Mouse (Mus musculus): ENCODE results near the gene Padi2. TPM values are rescaled to one million over a fixed set of nuclear protein-coding genes. Genes with fewer than 3 reads are reported as not detected.
A peak's percentile ranks its signal among the peaks of the same experiment; 100 is the strongest.

The Padi2 gene
- 10 to 100 TPM; 25.4 to 44.6 (median 32.6) TPM for total RNA-seq (2022)

DNA sequence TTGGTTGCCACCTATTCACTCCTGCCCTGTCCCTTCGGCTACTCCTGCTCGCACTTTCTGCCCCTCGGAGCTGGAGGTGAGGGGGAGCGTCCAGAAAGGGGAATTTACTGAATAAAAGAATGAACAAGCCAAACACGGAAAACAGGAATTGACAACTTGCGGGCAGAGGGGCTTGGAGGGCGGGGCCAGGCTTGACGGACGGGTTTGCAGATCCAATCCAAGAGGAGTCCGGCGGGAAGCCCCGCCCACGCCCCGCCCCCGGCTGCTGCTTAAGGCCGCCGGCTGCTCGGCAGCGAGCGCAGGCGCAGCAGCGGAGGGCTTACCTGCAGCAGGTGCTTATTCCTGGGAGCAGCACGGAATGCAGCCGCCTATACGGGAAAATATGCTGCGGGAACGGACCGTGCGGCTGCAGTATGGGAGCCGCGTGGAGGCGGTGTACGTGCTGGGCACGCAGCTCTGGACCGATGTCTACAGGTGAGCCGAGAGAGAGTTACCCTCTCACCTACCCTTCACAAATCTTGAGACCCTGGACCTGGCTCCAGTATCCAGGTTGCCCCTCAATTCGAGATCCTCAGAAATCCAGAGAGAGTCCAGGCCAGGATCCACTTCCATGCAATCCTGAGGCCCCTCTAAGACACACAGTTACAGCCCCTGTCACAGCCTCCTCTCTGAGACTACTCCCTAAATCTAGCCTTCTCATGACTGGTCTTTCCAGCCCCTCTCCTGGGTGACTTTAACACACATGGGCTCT lies at the start of gene Padi2:
Gene Padi2 (plus strand): TSS at position 269 of the 751 bp plus-strand sequence.
- peak in 1 of 2 experiments; percentile 62 for DNase-seq (ENCODE audit: low spot score in 2 of 2)

DNA sequence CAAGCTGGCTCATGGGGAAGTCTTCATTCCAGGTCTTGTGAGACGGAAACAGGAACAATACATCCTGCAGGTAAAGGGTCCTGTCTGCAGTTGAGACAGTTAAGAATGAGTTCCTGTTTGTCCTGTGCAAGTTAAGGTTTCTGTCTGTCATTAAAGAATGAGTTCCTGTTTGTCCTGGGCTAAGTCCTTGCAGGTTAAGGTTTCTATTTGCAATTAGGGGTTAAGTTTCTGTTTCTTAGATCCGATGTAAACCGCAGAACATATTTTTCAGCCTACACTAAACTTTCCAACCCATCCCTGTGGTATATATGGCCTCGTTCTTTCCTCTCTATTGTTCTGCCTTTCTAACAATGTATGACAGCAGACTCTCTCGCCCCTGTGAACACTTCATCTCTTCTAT lies 49.1 kb upstream of the Padi2 start:
- no peak for DNase-seq (ENCODE audit: low spot score in 2 of 2)

DNA sequence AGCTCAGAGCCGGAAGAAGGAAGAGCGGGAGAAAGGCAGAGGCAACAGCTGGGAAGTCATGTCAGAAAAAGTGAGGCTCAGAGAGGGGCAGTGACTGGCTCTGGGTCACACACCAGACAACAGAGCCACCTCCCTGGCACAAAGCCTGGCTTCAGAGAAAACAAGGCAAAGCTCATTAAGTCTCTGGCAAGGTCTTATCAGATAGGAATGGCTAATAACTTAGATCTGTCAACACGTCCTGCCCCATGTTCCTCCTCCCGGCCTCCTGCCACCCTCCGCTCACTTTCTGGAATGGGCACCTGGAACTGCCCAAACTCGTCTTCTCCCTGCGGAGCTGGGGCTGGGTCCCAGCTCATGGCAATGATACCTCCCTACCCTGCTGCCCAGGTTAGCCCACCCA lies 48.3 kb upstream of the Padi2 start:
- no peak for DNase-seq (ENCODE audit: low spot score in 2 of 2)

DNA sequence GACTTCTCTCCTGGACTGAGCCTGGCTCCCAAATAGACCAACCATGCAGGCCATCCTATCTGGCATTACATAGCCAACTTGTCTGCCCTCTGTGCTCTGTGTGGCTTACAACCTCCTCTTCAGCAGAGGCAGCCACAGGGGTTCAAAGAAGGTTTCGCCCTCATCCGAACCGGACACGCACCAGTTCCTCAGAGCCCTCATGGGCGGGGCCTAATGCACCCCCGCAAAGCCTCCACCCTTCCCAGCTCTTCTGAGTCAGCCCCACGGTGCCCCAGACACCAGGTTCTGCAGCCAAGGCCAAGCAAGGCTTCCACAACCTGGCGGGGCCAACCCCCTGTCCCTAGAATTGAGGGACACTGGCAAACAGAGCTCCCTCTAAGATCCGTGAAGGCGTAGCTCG lies 46.9 kb upstream of the Padi2 start:
- no peak for DNase-seq (ENCODE audit: low spot score in 2 of 2)

DNA sequence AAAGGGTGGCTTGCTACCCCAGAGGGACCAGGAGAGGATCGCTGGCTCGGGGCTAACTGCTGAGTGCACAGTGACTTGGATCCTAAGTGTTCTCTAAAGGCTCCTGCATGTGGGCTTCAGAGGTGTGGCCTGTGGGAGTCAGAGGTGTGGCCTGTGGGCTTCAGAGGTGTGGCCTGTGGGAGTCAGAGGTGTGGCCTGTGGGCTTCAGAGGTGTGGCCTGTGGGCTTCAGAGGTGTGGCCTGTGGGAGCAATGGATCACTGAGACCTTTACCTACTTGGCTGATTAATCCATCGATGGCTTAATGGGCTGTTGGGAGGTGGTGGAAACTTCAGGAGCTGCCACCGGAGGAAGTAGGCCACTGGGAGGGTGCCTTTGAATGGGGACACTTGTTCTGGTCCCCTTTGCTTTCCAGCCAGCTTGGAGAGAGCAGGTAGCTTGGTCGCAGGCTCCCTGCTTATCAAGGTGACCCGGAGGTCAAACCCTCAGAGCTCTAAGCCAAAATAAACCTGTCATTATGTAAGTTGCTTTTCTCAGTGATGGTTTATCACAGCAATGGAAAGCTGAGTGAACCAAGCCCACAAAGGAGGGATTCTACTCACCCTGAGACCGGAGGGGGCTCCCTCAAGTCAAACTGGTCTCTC lies 45.9 kb upstream of the Padi2 start:
- no peak for DNase-seq (ENCODE audit: low spot score in 2 of 2)

DNA sequence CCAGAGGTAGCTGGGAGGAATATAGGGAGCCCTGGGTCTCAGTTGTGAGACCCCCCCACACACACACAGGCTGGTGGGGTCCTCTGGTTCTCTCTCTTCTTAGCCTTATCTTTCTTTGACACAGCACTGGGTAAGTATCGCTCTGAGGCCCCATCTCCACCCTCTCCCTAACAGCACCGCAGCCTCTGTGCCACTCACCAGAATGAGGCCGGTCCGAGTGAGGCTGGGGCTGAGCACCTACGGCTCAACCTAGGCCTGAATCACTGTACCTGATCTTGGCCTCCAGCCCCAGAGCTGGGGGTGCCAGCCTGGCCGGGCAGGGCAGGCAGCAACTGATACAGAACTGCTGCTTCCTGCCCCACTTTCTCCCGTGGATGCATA lies 45.4 kb upstream of the Padi2 start:
- DNase-seq (ENCODE audit: low spot score in 2 of 2) = no peak

DNA sequence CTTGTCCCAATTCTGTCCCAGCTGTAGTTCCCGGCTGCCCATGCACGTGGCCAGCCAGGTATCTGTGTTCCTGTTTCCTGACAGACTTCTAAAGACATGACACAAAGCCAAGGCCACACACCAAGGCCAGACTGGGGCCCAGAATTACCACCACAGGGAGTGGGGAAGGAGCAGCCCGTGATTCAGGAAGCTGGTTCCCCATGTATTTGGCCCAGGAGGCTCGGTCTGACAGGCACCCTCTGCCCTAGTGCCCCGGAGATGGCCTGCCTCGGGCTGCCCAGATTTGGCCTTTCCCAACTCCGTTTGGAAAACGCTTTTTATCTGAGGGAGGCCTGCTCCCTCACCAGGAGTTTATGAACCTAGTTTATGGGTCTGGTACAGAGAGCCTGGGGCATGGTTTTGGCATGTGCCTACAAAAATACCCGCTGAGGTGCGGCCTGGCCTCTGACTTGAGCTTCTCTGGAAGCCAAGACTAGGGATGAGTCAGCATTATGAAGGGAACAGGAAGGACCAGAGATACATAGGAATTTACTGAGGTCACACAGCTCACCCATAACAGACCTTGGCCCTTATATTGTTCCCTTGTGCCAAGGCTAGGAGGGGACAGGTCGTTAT lies 44.0 kb upstream of the Padi2 start:
- DNase-seq (ENCODE audit: low spot score in 2 of 2) = no peak

DNA sequence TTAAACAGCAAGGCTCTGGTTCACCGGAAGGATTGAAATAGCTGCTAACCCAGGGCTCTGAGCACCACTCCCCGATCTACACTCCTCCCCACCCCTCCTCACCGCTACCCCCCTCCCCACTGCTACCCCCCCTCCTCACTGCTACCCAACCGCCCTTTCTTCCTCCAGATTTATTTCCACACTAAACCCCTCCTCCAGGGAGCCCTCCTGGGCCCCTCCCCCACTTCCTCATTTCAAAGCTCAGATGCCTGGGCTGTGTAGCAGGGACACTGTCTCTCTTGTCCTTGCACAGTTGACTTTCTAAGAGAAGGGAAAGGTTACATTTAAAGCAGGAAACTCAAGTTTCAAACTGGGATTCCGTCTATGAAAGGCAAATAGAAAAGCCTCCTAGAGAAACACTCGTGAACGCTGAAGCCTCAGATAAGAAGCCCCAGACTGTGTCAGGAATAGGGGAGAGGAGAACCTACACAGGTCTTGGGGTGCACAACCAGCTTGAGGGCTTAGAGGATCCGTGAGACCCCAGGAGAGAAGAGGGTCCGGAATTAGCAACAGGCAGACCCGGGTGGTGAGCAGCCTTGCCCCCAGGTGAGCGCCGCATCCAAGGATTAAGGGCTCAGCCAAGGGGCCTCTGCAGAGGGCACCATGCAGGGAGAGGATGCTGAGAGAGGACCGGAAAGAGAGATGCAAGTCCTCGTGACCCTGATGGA lies 37.5 kb upstream of the Padi2 start:
- no peak for DNase-seq (ENCODE audit: low spot score in 2 of 2)

DNA sequence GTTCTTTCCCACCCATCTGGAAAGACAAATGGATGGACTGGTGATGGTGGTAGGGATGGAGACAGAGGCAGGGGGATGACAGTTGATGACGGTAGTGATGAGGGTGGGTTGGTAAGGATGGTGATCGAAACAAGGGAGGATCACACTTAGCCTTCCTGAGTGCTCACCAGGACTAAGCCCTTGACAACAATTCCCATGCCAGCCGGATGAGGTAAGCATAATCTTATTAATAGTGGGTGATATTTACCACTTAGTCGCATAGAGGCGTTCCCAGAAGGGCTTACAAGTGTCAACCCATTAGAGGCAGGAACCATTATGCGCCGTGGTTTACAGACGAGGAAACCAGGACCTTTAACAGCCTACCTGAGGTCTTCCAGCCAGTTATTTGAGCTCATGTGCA lies 36.2 kb upstream of the Padi2 start:
- DNase-seq (ENCODE audit: low spot score in 2 of 2) = no peak

DNA sequence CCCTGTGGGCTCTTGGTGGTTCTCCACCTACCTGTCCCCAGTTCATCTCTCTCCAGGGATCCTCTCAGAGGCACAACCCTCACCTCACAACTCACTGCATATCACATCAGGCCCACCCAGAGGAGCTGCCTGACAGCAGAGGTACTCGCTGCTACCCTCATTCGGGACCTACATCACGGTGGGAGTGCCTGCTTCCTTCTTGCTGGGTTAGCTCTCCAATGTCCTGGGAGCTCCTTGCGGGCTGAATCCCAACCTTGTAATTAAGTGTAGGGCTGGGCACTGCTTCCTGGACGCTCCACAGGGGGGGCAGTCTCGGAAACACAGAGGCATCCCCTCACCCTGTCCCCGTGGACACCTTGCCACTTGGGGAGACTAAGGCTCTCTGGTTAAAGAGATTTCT lies 35.3 kb upstream of the Padi2 start:
- no peak for DNase-seq (ENCODE audit: low spot score in 2 of 2)

DNA sequence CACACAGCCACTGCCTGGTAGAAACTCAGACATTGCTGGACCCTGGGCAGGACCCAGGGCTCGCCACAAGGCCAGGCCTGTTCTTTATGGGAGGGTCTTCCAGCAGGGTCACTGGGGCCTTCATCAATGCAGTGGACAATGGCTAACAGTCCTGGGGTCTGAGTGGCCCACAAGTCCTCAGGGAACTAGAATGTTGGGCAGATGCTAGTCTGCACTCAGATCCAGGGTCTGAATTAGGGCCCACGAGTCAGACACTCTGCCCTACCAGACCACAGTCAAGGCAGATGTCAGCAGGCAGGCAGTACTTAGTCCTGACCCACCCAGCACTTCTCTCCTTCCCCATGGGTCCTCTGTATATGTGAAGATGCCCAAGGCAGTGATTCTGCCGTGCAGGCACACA lies 34.8 kb upstream of the Padi2 start:
- DNase-seq (ENCODE audit: low spot score in 2 of 2) = no peak

DNA sequence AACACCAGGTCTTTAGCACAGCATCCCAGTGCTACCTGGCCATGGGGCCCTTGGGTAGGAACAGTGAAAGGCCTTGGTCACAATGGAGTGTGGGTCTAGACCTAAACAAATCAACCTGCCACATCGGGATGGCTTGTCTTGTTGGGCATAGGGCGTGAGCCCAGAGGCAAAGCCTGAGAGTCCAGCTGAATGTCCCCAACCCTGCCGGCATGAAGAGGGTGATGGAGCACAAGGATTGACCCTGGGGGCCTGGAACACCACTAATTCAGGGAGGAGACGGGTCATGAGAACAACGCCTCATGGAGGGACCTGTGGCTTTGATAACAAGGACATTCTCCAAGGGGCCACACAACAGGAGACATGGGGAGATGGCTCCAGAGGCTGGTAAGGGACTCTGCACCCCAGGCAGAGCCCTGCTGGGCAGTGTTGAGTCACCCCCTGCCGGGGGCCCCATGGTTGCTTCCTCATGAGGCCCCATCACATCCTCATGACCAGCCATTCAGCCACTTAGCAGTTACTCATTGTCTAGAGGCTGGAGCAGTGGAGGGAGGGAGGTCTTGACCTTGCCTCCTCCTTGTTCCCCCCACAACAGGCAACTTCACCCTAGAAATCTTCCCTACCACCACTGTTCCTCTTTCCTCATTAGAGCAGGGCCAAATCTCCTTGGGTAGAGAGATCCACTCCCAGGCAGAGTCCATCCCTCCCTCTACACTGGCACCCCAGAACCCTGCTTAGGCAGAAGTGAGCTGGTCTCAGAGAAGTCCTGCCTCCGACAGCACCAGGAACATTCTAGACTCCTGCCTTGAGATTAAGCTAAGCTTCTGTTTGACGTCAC lies 34.1 kb upstream of the Padi2 start:
- DNase-seq (ENCODE audit: low spot score in 2 of 2) = no peak

DNA sequence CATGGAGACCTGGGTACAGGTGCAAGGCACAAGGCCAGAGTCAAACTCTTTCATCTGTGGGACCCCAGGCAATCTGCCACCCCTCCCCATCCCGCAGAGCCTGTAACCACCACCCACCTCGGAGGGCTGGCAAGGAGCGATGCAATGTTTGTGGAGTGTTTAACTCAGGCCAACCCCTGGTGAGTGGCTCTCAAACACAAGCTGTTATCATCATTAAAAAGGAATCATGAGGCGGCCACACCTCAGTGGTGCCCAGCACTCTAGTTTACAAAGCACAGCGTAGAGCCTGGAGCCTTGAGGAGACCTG lies 33.5 kb upstream of the Padi2 start:
- DNase-seq (ENCODE audit: low spot score in 2 of 2) = no peak

DNA sequence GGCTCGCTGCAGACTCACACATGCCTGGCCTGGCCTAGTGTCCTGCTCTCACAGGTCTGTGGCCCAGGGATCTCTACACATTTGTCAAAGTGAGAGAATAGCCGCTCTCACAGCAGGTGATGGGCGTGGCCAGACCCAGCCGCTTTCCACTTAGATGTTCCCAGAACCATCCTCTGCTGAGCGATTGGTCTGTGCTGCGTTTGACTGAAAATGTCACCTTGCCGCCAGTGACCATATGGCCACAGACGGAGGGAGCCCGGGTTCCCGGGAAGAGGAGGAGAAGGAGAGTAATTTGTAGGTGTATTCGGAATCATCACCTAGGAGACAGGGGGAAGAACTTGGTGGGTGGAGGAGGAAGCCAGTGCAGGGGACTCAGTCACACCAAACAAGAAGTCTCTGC lies 33.1 kb upstream of the Padi2 start:
- DNase-seq (ENCODE audit: low spot score in 2 of 2) = no peak

DNA sequence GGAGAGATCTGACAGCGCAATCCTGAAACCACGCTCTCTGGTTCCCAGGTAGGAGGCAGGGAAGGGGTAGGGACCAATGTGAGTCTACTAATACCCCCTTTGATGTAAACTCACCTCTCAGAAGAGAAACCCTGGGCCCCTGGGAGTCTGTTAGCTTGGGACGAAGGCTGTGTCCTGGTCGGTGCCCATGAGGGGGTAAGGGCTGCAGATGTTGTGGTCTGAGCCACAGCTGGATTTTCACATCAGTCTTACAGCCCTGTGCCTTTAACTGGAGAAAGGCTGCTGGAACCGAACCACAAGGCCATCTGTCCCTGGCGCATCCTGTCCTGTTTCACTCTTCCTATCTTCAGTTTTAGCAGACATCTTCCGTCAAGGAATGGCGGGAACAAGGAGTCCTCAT lies 30.0 kb upstream of the Padi2 start:
- no peak for DNase-seq (ENCODE audit: low spot score in 2 of 2)

DNA sequence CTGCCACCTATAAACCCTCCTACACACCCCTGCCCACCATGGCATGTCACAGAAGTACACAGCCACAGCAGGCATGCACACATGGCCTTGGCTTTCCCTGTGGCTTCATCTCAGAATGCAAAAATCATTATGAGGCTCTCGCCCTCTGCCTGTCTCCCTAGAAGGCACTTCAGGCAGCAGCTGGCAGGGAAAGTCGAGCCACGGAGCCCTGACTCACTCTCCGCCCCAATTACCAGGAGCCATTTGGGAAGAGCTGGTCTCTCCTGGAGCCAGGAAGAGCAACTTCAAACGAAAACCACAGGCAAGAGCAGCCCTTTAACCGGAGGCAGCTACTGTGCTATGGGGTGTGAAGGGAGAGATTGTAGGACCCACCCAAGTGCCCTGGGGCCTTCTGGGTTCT lies 29.5 kb upstream of the Padi2 start:
- DNase-seq (ENCODE audit: low spot score in 2 of 2) = no peak

DNA sequence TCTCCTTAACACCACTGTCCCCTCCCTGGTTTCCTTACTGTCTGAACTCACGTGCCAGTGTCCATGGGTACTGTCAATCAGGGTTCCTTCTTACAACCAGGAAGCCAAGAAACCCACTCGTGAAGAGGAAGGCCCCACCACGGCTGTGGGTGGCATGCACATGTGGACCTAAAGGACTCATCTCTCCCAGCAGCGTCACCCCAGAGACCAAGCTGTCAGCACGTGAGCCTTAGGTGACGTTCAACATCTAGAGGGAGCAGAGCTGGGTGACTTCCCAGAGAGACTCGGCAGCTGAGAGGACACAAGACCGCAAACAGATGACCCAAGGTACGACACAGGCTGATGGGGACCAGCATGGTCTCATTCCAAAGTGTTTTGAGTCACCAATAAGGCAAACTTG lies 28.7 kb upstream of the Padi2 start:
- no peak for DNase-seq (ENCODE audit: low spot score in 2 of 2)

DNA sequence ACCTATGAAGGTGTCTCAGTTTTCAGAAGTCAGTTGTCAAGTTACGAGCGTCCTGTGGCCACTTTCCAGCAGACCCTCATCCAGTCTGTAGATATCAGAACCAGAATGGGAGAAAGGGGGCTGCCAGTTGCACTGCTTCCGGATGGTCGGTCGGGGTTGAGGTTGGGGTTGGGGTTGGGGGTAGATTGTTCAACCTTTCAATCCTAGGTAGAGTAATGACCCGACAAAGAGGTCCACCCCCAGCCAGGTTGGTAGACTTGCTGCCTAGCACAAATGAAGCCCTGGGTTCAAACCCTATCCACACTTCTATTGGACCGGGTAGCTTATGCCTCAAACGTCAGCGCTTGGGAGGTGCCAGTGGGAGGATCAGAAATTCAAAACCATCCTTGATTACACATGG lies 27.5 kb upstream of the Padi2 start:
- DNase-seq (ENCODE audit: low spot score in 2 of 2) = no peak

DNA sequence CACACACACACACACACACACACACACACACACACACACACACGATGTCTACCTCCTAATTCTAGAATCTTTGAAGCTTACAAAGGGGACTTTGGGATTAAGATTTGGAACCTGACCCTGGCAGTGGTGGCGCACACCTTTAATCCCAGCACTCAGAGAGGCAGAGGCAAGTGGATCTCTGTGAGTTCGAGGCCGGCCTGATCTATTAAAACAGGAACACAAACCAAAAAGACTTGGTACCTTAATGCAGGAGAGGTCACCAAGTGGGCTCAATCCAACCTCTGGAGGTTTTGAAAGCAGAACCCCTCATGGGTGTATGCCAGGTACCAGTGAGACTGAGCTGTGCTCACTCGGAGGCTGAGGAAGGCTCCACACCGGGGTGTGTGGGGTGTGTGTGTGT lies 27.0 kb upstream of the Padi2 start:
- no peak for DNase-seq (ENCODE audit: low spot score in 2 of 2)

DNA sequence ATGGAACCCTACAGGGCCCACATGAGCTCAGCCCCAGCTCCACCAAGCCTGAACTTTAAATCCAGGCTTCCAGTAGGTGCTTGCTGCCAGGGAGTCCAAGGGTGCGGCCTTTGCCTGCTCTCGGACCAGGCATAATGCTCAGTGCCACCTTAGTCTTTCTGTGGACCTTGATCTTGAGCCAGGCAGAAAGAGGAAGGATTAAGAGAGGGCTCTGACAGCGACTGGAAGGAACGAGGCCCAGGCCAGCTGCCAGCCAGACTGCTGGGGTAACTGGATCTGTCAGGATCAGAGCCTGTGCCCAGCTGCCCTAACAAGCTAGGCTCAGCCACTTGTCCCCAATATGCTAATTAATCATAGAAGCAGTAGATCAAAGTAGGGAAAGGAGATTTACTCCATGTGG lies 26.4 kb upstream of the Padi2 start:
- peak; percentile 29 to 35 for DNase-seq (ENCODE audit: low spot score in 2 of 2)

DNA sequence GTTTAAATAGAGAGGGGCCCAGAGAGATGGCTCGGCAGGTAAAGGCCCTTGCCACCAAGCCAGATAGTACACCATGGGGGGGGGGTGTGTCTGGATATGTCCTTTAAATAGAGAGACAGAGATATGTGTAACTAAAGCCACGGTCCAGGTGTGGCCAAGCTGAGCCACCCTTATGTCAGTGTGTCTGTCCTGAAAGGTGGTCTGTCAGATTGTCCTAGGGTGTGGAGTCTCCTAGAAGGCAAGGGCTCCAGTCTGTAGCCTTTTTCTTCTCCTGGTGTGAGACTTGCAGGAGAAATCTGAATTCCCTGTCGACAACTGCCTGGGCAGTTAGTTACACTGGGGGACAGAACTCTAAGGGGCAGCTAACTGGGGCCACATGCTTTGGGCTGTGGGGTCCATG lies 25.9 kb upstream of the Padi2 start:
- DNase-seq (ENCODE audit: low spot score in 2 of 2) = no peak

Data from layer of hippocampus, adult 8-10 months (tissue).